Mouse (Mus musculus): ENCODE data around the gene Cdt1. TPM values are rescaled to one million over a fixed set of nuclear protein-coding genes. Genes with fewer than 3 reads are reported as not detected.
A peak's percentile ranks its signal among the peaks of the same experiment; 100 is the strongest.
"Not testable (repeated sequence)": the region's sequence is repeated elsewhere in the genome, so short reads cannot be mapped to it uniquely, and the experiment has no call there.

The Cdt1 gene
- polyA plus RNA-seq, 1 experiment from 2014 or later: 24.2 TPM

DNA sequence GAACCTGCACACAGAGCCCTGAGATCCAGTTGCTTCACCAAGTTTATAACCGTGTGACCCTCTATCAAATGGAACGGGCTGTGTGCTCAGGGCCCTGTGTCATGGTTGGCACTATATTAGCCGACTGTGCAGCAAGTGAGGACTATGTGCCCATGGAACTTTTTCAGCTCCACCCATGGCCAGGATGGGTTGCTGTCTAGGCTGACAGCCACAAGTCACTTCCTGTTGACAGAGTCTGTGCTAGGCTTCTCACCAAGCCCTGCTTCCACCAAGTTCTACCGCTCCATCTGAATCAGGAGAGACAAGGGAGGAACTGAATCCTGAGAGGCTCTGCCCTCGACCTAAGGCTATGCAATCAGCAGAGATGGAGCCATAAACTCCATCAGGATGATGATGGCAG, 6.6 kb upstream of the Cdt1 start:
- ChIA-PET CTCF (no interaction called here), POLR2A (no interaction called here)
- no peak for TF ChIP-seq CTCF (IDR thresholded peaks at IDR 0.05)
- ATAC-seq (no peak), DNase-seq (ENCODE audit: low read depth, low spot score) (no peak)
- no peaks in the 10 kb centered on the region for H3K27me3 ChIP-seq
- in situ Hi-C loops (cut with MboI; ENCODE audit: low pct_unique_long_range_greater_than_20kb): no loop called here

DNA sequence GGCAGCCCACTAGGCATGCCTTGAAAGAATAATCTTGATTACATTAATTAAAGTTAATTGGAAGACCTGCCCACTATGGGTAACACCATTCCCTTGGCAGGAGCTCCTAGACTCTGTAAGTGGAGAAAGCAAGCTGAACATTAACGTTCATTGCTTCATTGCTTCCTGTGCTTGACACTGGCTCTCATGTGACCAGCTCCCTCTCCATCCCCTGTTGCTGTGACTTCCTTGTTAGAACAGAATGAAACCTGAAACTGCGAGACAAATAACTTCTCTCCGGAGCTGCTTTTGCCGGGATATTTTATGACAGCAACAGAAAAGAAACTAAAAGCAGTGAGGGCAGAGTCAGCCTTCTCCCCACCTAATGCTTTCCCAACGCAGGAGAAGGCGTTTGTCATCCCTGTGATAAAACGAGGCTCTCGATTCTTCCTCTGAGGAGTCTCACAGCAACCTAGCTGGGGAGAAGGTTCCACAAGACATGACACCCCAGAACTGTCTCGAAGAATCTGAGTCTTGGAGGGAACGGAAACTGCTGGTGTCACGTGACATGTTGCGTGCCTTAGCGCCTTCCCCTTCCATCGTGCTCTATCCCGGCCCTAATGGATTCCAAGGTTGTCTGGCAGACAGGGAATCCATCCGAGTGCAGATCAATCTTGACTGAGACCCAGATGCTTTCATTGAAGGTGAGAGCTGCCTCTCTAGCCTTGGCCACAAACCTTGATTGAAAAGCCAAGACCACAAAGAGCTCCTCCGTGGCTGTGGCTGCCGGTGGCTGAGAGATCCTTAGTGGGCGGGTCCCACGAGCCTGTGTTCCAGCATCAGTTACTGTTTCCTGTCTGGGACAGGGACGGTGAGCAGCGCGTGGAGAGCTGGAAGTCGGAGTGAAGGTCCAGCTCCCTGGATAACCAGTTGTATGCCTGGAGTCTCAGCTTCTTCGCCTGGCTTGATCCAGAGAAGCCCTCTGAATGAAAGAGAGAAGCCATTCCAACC, 3.2 kb upstream of the Cdt1 start:
- H3K27me3 ChIP-seq: no peaks in the 10 kb centered on the region
- DNase-seq (ENCODE audit: low read depth, low spot score): no peak
- no peak for TF ChIP-seq CTCF (IDR thresholded peaks at IDR 0.05)
- CTCF ChIA-PET: interaction anchor here (1.6 kb wide), 1 partner anchor 9 kb away, joined by 3 read pairs; no protein-coding TSS in a partner anchor
- ATAC-seq: no peak
- in situ Hi-C loops (cut with MboI; ENCODE audit: low pct_unique_long_range_greater_than_20kb): no loop called here
- POLR2A ChIA-PET: interaction anchor here (1.2 kb wide), 1 partner anchor 15 kb away, joined by 3 read pairs; no protein-coding TSS in a partner anchor

DNA sequence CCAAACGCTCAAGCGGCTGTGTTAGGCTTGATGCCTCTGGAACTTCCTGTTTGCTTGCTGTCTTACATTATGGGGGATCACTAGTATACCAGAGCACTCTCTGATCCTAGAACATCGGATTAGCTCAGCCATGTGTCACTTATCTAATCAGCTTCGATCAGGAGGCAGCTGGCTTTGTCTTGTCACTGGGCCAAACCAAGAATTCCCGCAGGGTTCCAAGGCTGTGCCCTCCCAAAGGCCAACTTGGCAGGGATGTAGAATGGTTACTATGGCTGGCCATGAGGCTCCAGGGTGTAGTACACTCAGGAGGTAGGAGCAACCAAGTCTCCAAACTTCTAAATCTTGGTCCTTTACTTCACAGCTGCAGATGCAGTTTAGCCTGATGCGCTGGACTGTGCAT, 1.0 kb upstream of the Cdt1 start:
- in situ Hi-C loops (cut with MboI; ENCODE audit: low pct_unique_long_range_greater_than_20kb): no loop called here
- H3K27me3 ChIP-seq: no peaks in the 10 kb centered on the region
- ATAC-seq (peak; percentile 8), DNase-seq (ENCODE audit: low read depth, low spot score) (no peak)
- ChIA-PET CTCF (interaction anchor here (1.2 kb wide), 2 partner anchors 25 to 123 kb away, joined by 3 to 4 read pairs; partner anchors contain the start of gene Mvd), POLR2A (interaction anchor here (0.9 to 4.0 kb wide), 5 partner anchors 10 to 44 kb away, joined by 3 to 13 read pairs (median 4); partner anchors contain the start of genes Aprt, Galns and Trappc2l)
- no peak for TF ChIP-seq CTCF (IDR thresholded peaks at IDR 0.05)

DNA sequence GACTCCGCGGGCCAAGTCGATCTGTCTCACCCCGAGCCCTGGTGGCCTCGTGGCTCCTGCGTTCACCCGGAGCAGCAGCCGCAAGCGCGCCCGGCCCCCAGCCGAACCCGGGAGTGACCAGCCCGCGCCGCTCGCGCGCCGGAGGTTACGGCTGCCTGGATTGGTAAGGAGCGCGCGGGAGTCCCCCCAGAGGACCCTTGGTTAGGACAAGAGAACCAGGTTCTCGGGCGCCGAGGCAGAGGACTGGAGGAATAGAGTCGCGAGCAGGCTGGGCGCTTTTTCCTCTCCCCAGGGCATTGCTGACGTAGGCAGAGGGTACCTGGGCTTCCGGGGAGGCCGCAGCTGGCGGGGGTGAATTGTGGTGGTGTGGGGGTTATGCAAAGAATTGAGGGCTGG, 292 bp downstream of the Cdt1 start:
- CTCF ChIA-PET: interaction anchor here (2.6 kb wide), 1 partner anchor 42 kb away, joined by 6 read pairs; the partner anchor contains the start of genes Galns and Trappc2l
- POLR2A ChIA-PET: interaction anchor here (1.1 to 4.0 kb wide), 3 partner anchors 8 to 43 kb away, joined by 4 to 13 read pairs (median 11); partner anchors contain the start of genes Aprt, Galns and Trappc2l
- ATAC-seq (peak; percentile 1), DNase-seq (ENCODE audit: low read depth, low spot score) (no peak)
- in situ Hi-C loops (cut with MboI; ENCODE audit: low pct_unique_long_range_greater_than_20kb): no loop called here
- TF ChIP-seq CTCF (IDR thresholded peaks at IDR 0.05): no peak
- H3K27me3 ChIP-seq: no peaks in the 10 kb centered on the region

DNA sequence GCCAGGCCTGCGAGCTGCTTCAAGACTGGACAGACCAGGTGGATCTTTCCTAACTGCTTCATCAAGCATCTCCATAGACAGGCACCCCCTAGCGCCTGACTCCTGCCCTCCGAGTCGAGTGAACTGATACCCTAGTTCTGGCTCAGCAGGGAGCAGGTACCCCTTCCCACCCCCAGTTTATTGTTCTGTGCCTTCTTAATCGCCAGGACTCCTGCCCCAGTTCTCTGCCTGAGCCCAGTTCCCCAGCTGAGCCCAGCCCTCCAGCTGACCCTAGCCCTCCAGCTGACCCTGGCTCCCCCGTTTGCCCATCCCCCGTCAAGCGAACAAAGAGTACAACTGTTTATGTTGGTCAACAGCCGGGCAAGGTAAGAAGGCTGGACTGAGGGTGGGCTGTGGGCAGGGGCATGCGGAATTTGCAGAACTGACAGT, 1.1 kb downstream of the Cdt1 start:
- CTCF ChIA-PET: interaction anchor here (2.6 kb wide), 1 partner anchor 42 kb away, joined by 6 read pairs; the partner anchor contains the start of genes Galns and Trappc2l
- no peak for DNase-seq (ENCODE audit: low read depth, low spot score)
- POLR2A ChIA-PET: interaction anchor here (4.0 kb wide), 1 partner anchor 42 kb away, joined by 13 read pairs; the partner anchor contains the start of genes Galns and Trappc2l
- TF ChIP-seq CTCF (IDR thresholded peaks at IDR 0.05): no peak
- no peaks in the 10 kb centered on the region for H3K27me3 ChIP-seq
- ATAC-seq: no peak
- in situ Hi-C loops (cut with MboI; ENCODE audit: low pct_unique_long_range_greater_than_20kb): no loop called here

DNA sequence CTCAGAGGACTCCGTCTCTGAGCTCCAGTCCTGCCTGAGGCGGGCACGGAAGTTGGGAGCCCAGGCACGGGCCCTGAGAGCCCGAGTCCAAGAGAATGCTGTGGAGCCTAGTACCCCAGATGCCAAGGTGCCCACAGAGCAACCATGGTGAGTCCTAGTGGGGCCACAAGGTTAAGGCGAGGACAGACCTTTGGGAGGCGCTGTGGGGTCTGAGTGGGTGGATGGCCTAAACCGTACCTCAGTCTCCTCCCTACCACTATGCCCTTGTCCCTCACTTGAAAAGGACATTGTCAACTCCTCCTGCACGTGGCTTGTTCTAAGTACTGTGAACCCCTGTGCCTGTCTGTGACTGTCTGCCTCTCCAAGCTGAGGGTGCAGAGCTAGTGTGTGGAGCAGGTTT, 1.5 kb downstream of the Cdt1 start:
- CTCF ChIA-PET: interaction anchor here (2.6 kb wide), 1 partner anchor 41 kb away, joined by 6 read pairs; the partner anchor contains the start of genes Galns and Trappc2l
- in situ Hi-C loops (cut with MboI; ENCODE audit: low pct_unique_long_range_greater_than_20kb): no loop called here
- TF ChIP-seq CTCF (IDR thresholded peaks at IDR 0.05): no peak
- no peaks in the 10 kb centered on the region for H3K27me3 ChIP-seq
- DNase-seq (ENCODE audit: low read depth, low spot score) (no peak), ATAC-seq (no peak)
- POLR2A ChIA-PET: interaction anchor here (4.0 kb wide), 1 partner anchor 41 kb away, joined by 13 read pairs; the partner anchor contains the start of genes Galns and Trappc2l

DNA sequence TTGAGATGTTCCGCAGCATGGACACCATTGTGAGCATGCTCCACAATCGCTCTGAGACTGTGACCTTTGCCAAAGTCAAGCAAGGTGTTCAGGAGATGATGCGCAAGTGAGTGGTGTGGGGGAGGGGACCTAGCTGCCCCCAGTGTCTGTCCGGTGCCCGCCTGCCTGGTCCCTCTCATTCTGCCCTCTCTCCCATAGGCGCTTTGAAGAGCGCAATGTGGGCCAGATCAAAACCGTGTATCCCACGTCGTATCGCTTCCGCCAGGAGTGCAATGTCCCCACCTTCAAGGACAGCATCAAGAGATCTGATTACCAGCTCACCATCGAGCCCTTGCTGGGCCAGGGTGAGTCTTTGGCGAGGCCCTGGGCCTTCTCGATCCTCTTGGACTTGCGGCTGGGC, 2.2 kb downstream of the Cdt1 start:
- TF ChIP-seq CTCF (IDR thresholded peaks at IDR 0.05): no peak

DNA sequence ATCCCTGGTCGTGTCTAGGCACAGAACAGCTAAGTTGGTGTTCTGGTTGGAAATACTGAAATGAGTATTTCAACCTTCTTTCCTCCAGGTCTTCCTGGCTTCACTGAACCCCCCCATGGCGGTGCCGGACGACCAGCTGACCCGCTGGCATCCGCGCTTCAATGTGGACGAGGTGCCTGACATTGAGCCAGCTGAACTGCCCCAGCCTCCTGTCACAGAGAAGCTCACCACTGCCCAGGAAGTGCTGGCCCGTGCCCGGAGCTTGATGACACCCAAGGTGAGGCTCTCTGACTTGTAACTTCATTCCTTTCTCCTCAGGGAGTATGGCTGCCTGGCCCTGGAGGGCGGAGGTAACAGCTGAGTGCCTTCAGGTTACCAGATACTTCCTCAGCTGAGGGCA, 3.3 kb downstream of the Cdt1 start:
- ChIA-PET POLR2A (no interaction called here), CTCF (no interaction called here)
- in situ Hi-C loops (cut with MboI; ENCODE audit: low pct_unique_long_range_greater_than_20kb): no loop called here
- H3K27me3 ChIP-seq: no peaks in the 10 kb centered on the region
- DNase-seq (ENCODE audit: low read depth, low spot score): no peak
- TF ChIP-seq CTCF (IDR thresholded peaks at IDR 0.05): no peak
- ATAC-seq: no peak

More for the DNA sequence above, 2.2 kb downstream of the Cdt1 start:
- in situ Hi-C loops (cut with MboI; ENCODE audit: low pct_unique_long_range_greater_than_20kb): no loop called here
- H3K27me3 ChIP-seq: no peaks in the 10 kb centered on the region
- CTCF ChIA-PET: interaction anchor here (2.6 kb wide), 1 partner anchor 40 kb away, joined by 6 read pairs; the partner anchor contains the start of genes Galns and Trappc2l
- no peak for ATAC-seq
- POLR2A ChIA-PET: no interaction called here
- no peak for DNase-seq (ENCODE audit: low read depth, low spot score)

DNA sequence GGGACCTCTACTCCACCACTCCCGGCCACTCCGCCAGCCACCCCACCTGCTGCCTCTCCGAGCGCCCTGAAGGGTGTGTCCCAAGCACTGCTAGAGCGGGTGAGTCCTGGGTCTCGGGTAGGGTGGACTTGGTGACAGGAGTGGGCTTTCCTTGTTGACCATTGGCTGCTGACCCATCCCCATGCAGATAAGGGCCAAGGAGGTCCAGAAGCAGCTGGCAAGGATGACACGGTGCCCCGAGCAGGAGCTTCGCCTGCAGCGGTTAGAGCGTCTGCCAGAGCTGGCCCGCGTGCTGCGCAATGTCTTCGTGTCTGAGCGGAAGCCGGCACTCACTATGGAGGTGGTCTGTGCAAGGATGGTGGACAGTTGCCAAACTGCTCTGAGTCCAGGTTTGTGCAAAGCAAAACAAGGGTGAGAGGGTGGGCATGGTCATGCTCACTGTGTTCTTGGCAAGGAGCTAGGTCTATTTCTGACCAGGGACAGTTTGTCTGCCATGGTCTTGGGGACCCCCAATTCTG, 4.0 kb downstream of the Cdt1 start:
- ChIA-PET CTCF (no interaction called here), POLR2A (no interaction called here)
- no peak for TF ChIP-seq CTCF (IDR thresholded peaks at IDR 0.05)
- in situ Hi-C loops (cut with MboI; ENCODE audit: low pct_unique_long_range_greater_than_20kb): no loop called here
- ATAC-seq (no peak), DNase-seq (ENCODE audit: low read depth, low spot score) (no peak)
- no peaks in the 10 kb centered on the region for H3K27me3 ChIP-seq

DNA sequence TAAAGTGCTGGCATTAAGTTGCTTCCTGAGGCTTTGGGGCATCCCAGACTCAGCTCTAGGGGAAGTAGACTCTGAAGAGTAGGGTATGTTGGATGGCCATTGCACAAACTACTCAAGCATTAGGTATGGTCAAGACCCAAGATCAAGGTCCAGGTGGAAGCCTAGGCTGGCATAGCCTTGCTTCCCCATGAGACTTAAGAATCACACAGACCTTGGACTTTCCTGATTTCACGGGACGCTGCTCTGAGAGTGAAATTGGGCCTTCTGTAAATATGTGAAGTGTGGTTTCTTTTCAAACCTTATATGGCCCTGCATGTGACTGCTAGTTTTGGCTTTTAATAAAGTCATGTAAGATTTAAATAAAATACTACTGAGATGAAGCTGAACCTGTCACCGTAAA, 4.9 kb downstream of the Cdt1 start:
- ChIA-PET CTCF (no interaction called here), POLR2A (interaction anchor here (1.2 to 1.6 kb wide), 2 partner anchors 11 to 22 kb away, joined by 4 read pairs; no protein-coding TSS in a partner anchor)
- H3K27me3 ChIP-seq: no peaks in the 10 kb centered on the region
- in situ Hi-C loops (cut with MboI; ENCODE audit: low pct_unique_long_range_greater_than_20kb): no loop called here
- TF ChIP-seq CTCF (IDR thresholded peaks at IDR 0.05): no peak
- ATAC-seq: no peak
- DNase-seq (ENCODE audit: low read depth, low spot score): no peak

DNA sequence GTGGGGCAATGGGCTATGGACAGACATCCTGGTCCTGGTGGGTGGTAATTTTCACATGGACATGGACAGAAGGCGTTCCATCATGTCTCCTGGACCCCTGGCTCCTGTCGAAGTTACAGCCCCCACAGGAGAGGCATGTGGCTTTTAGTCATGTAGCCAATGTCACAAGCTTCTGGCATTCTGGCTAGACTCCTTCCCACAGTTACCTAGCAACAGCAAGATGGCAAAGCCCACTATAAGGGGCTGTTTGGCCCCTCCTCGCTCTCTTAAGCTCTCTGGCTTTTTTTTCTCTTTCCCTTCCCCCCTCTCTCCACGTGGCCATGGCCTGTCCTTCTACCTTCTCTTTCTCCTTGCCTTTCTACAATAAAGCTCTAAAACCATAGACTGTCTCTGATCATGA, 5.4 kb downstream of the Cdt1 start:
- H3K27me3 ChIP-seq; CTCF ChIA-PET; in situ Hi-C loops (cut with MboI; ENCODE audit: low pct_unique_long_range_greater_than_20kb); DNase-seq (ENCODE audit: low read depth, low spot score); ATAC-seq: not testable (repeated sequence)
- POLR2A ChIA-PET: interaction anchor here (0.7 to 1.6 kb wide), 3 partner anchors 11 to 77 kb away, joined by 4 read pairs; no protein-coding TSS in a partner anchor

Measured in Patski (cell line).